Comparison of ENCODE assay signal across 12 mouse cellular contexts in the genomic region with DNA sequence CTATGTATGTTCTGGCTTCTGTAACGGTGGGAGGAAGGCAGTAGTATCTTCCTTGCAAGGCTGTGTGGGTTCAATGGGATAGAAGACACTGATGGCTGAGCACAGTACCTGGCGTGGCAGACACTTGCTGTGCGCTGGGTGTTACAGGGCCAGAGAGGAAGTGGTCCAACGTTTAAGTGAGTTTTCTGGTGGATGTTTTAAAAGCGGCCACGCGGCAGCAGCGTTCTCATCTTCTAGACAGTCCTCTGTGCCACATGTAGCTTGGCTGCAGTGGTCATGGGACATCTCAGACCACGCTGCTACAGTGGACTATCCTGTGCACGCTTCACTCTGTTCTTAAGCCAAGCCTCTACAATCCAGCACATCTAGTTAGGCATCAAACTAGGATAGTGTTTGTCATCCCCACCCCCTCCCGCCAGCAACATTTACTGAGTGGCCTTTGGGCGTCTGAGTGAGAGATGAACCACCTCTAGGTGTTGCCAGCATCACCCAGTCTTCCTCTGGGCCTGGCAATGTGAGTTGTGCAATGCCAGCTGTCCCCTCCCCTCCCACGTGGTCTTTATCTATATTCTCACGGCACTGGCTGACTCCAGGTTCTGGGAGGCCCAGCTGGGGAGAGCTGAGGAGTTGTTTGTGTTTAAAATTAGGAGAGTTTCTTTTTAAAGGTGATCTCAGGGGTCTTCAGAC. TPM values are rescaled to one million over a fixed set of nuclear protein-coding genes. Genes with fewer than 3 reads are reported as not detected.
DNase-seq lines count a peak whose midpoint lies in the region; ATAC-seq and TF ChIP-seq lines count a peak whose summit lies in the region.
"Had no signal": no experiment of that assay in that cellular context is flagged by ENCODE, and none has a peak within 500 bp of the region (broad histone marks: within the 10 kb centered on the region; RNA-seq: fewer than 3 reads in every experiment).

No protein-coding gene starts in this region.

- no peak for DNase-seq in forebrain, embryonic 11.5 days (ENCODE audit: low spot score)
- no peak for DNase-seq in midbrain, embryonic 11.5 days (ENCODE audit: low spot score, missing footprints)
- no peak for DNase-seq in midbrain, embryonic 14.5 days
- DNase-seq in liver, adult 2 months (ENCODE audit: extremely low read depth, low read depth, low spot score), result peak; percentile 23
- DNase-seq in adipocyte (ENCODE audit: low spot score), result no peak
- DNase-seq: gastrocnemius, postnatal 14 days; thymus, postnatal 25 days had no signal

- H3K4me3 ChIP-seq in forebrain, embryonic 11.5 days (ENCODE audit: low read depth, low read length), result no peak overlapping the region
- H3K4me3 ChIP-seq in forebrain, embryonic 15.5 days, result no peak overlapping the region
- H3K4me3 ChIP-seq in midbrain, embryonic 11.5 days (ENCODE audit: low read depth, low read length), result no peak overlapping the region
- H3K4me3 ChIP-seq in midbrain, embryonic 14.5 days (replicated peaks; ENCODE audit: low read depth, low read length), result no peak overlapping the region
- H3K4me3 ChIP-seq in liver, adult 2 months (ENCODE audit: insufficient read depth, low read depth, low read length), result no peak overlapping the region
- H3K4me3 ChIP-seq in stomach, embryonic 14.5 days (ENCODE audit: low read depth, low read length), result no peak overlapping the region
- H3K4me3 ChIP-seq: forebrain, embryonic 12.5 days had no signal

- H3K36me3 ChIP-seq in forebrain, embryonic 11.5 days (ENCODE audit: control insufficient read depth, insufficient read depth, low read length), result no peaks in the 10 kb centered on the region
- no peaks in the 10 kb centered on the region for H3K36me3 ChIP-seq in forebrain, embryonic 15.5 days
- no peaks in the 10 kb centered on the region for H3K36me3 ChIP-seq in midbrain, embryonic 11.5 days (ENCODE audit: control insufficient read depth, insufficient read depth, low read length)
- no peaks in the 10 kb centered on the region for H3K36me3 ChIP-seq in midbrain, embryonic 14.5 days (ENCODE audit: control insufficient read depth, insufficient read depth, low read length)
- peaks cover 14% of the 10 kb centered on the region; the same call in 1 of the 2 replicates for H3K36me3 ChIP-seq in liver, adult 2 months (ENCODE audit: control insufficient read depth, insufficient read depth, low read length)
- no peaks in the 10 kb centered on the region for H3K36me3 ChIP-seq in stomach, embryonic 14.5 days (ENCODE audit: control insufficient read depth, insufficient read depth, low read length)
- H3K36me3 ChIP-seq: forebrain, embryonic 12.5 days had no signal

- 0 out of 2 replicates have a peak, but pooled peaks have one; percentile 37 for ATAC-seq in forebrain, embryonic 11.5 days (replicated peaks; ENCODE audit: low FRiP score)
- ATAC-seq in forebrain, embryonic 15.5 days (replicated peaks), result no peak
- 0 out of 2 replicates have a peak, but pooled peaks have one; percentile 25 for ATAC-seq in midbrain, embryonic 11.5 days (ENCODE audit: low FRiP score)
- ATAC-seq in midbrain, embryonic 14.5 days (ENCODE audit: low FRiP score, low TSS enrichment), result no peak
- ATAC-seq in stomach, embryonic 14.5 days (ENCODE audit: insufficient number of reproducible peaks, insufficient read depth, low FRiP score, low read depth), result 0 out of 2 replicates have a peak, but pooled peaks have one; percentile 33
- ATAC-seq in frontal cortex, adult (ENCODE audit: low TSS enrichment), result no peak

- H3K4me2 ChIP-seq in forebrain, embryonic 11.5 days (ENCODE audit: low read depth, low read length, severe bottlenecking), result no peak overlapping the region
- H3K4me2 ChIP-seq in forebrain, embryonic 15.5 days (replicated peaks), result no peak overlapping the region
- H3K4me2 ChIP-seq in midbrain, embryonic 11.5 days, result no peak overlapping the region
- H3K4me2 ChIP-seq in midbrain, embryonic 14.5 days (ENCODE audit: low read length), result no peak overlapping the region
- H3K4me2 ChIP-seq in stomach, embryonic 14.5 days (replicated peaks; ENCODE audit: low read depth, low read length), result no peak overlapping the region
- H3K4me2 ChIP-seq: forebrain, embryonic 12.5 days had no signal

- no peaks in the 10 kb centered on the region for H3K4me1 ChIP-seq in forebrain, embryonic 11.5 days (replicated peaks; ENCODE audit: control insufficient read depth, insufficient read depth, low read length)
- no peaks in the 10 kb centered on the region for H3K4me1 ChIP-seq in forebrain, embryonic 15.5 days
- peaks cover 6% of the 10 kb centered on the region; the same call in 1 of the 2 replicates for H3K4me1 ChIP-seq in midbrain, embryonic 11.5 days (ENCODE audit: control insufficient read depth, insufficient read depth, low read length)
- H3K4me1 ChIP-seq in midbrain, embryonic 14.5 days (ENCODE audit: control insufficient read depth, insufficient read depth, low read length), result peaks cover 8% of the 10 kb centered on the region
- no peaks in the 10 kb centered on the region for H3K4me1 ChIP-seq in liver, adult 2 months (ENCODE audit: control insufficient read depth, insufficient read depth, low read length)
- no peaks in the 10 kb centered on the region for H3K4me1 ChIP-seq in stomach, embryonic 14.5 days (ENCODE audit: control insufficient read depth, insufficient read depth, low read length)

- no peak for TF ChIP-seq POLR2A in liver, adult 2 months (IDR thresholded peaks at IDR 0.05; ENCODE audit: extremely low read depth, insufficient read depth, low read length)

- no peak for TF ChIP-seq CTCF in liver, adult 2 months (IDR thresholded peaks at IDR 0.05; ENCODE audit: low read depth, low read length)

- H3K27me3 ChIP-seq in forebrain, embryonic 11.5 days (ENCODE audit: control insufficient read depth, insufficient read depth, low read length), result no peaks in the 10 kb centered on the region
- H3K27me3 ChIP-seq in forebrain, embryonic 15.5 days, result no peaks in the 10 kb centered on the region
- no peaks in the 10 kb centered on the region for H3K27me3 ChIP-seq in midbrain, embryonic 11.5 days (ENCODE audit: control insufficient read depth, insufficient read depth, low read length)
- no peaks in the 10 kb centered on the region for H3K27me3 ChIP-seq in midbrain, embryonic 14.5 days (ENCODE audit: control insufficient read depth, insufficient read depth, low read length)
- no peaks in the 10 kb centered on the region for H3K27me3 ChIP-seq in liver, adult 2 months (ENCODE audit: control insufficient read depth, insufficient read depth, low read length)
- no peaks in the 10 kb centered on the region for H3K27me3 ChIP-seq in stomach, embryonic 14.5 days (ENCODE audit: control insufficient read depth, insufficient read depth, low read length)
- H3K27me3 ChIP-seq: forebrain, embryonic 12.5 days had no signal

- H3K79me2 ChIP-seq in liver, adult 2 months (ENCODE audit: control insufficient read depth, insufficient read depth, low read length), result no peaks in the 10 kb centered on the region

- 84% methylated on average over 14 of the region's 14 CpGs for WGBS in forebrain, embryonic 11.5 days
- WGBS in forebrain, embryonic 15.5 days, result 82% methylated on average over 14 of the region's 14 CpGs
- WGBS in midbrain, embryonic 11.5 days, result 82% methylated on average over 14 of the region's 14 CpGs
- 87% methylated on average over 14 of the region's 14 CpGs for WGBS in midbrain, embryonic 14.5 days
- 67% methylated on average over 14 of the region's 14 CpGs for WGBS in liver, adult 2 months
- WGBS in stomach, embryonic 14.5 days, result 74% methylated on average over 14 of the region's 14 CpGs

- H3K27ac ChIP-seq in forebrain, embryonic 11.5 days (ENCODE audit: low read depth, low read length), result no peak overlapping the region
- H3K27ac ChIP-seq in forebrain, embryonic 15.5 days (replicated peaks), result no peak overlapping the region
- no peak overlapping the region for H3K27ac ChIP-seq in midbrain, embryonic 11.5 days (ENCODE audit: low read depth, low read length)
- no peak overlapping the region for H3K27ac ChIP-seq in midbrain, embryonic 14.5 days (replicated peaks; ENCODE audit: low read depth, low read length)
- H3K27ac ChIP-seq in liver, adult 2 months (replicated peaks; ENCODE audit: insufficient read depth, low read depth, low read length), result no peak overlapping the region
- no peak overlapping the region for H3K27ac ChIP-seq in stomach, embryonic 14.5 days (ENCODE audit: low read length)
- H3K27ac ChIP-seq: forebrain, embryonic 12.5 days; kidney, postnatal 0 days had no signal

- no peaks in the 10 kb centered on the region for H3K9me3 ChIP-seq in forebrain, embryonic 11.5 days (ENCODE audit: control insufficient read depth, low read length)
- H3K9me3 ChIP-seq in forebrain, embryonic 15.5 days, result no peaks in the 10 kb centered on the region
- no peaks in the 10 kb centered on the region for H3K9me3 ChIP-seq in midbrain, embryonic 11.5 days (ENCODE audit: control insufficient read depth, low read length)
- no peaks in the 10 kb centered on the region for H3K9me3 ChIP-seq in midbrain, embryonic 14.5 days (ENCODE audit: control insufficient read depth, low read length)
- H3K9me3 ChIP-seq in stomach, embryonic 14.5 days (ENCODE audit: control insufficient read depth, low read depth, low read length), result no peaks in the 10 kb centered on the region
- H3K9me3 ChIP-seq: forebrain, embryonic 12.5 days had no signal

- no peak overlapping the region for H3K9ac ChIP-seq in forebrain, embryonic 11.5 days (ENCODE audit: low read length)
- no peak overlapping the region for H3K9ac ChIP-seq in forebrain, embryonic 15.5 days (replicated peaks)
- no peak overlapping the region for H3K9ac ChIP-seq in midbrain, embryonic 11.5 days (ENCODE audit: low read length)
- H3K9ac ChIP-seq in midbrain, embryonic 14.5 days (replicated peaks; ENCODE audit: low read length), result no peak overlapping the region
- no peak overlapping the region for H3K9ac ChIP-seq in liver, adult 2 months (ENCODE audit: low read depth, low read length)
- no peak overlapping the region for H3K9ac ChIP-seq in stomach, embryonic 14.5 days (replicated peaks; ENCODE audit: low read depth, low read length)
- H3K9ac ChIP-seq: forebrain, embryonic 12.5 days had no signal

RNA-seq across cellular contexts. Expression of gene Slc39a8, which starts 29.4 kb away (rescaled TPM):
- 21.2 and 22.4 TPM in 2 replicates for polyA plus RNA-seq in forebrain, embryonic 11.5 days (2014; fragmentation: Nextera tagmentation; extraction: Ambion mirVana)
- polyA plus RNA-seq in forebrain, embryonic 15.5 days (2015; fragmentation: Nextera tagmentation; extraction: Ambion mirVana), result 9.3 and 10.2 TPM in 2 replicates
- 21.7 and 24.8 TPM in 2 replicates for polyA plus RNA-seq in midbrain, embryonic 11.5 days (2014; fragmentation: Nextera tagmentation; extraction: Ambion mirVana)
- 5.6 and 12.3 TPM in 2 replicates for polyA plus RNA-seq in midbrain, embryonic 14.5 days (2014; fragmentation: Nextera tagmentation; extraction: Ambion mirVana)
- total RNA-seq in liver, adult 2 months (2014; rRNA removed), result 30.0 and 32.5 TPM in 2 replicates
- 14.0 and 17.2 TPM in 2 replicates for polyA plus RNA-seq in liver, adult 2 months (2012; rRNA removed)
- 7.1 and 7.5 TPM in 2 replicates for polyA plus RNA-seq in stomach, embryonic 14.5 days (2014; fragmentation: Nextera tagmentation; extraction: Ambion mirVana)

Comparison
In these comparisons a context has a peak if more than half of its experiments do, and no peak if none do; other contexts are left out.
1. ATAC-seq: peak in forebrain, embryonic 11.5 days (single experiment), midbrain, embryonic 11.5 days (single experiment) and stomach, embryonic 14.5 days (single experiment); none in forebrain, embryonic 15.5 days (single experiment), midbrain, embryonic 14.5 days (single experiment) and frontal cortex, adult (single experiment).